Mouse (Mus musculus) CH12.LX (cell line): Measurements from ENCODE around the gene Kank1. TPM values are rescaled to one million over a fixed set of nuclear protein-coding genes. Genes with fewer than 3 reads are reported as not detected.

Source experiments
- DNase-seq: peaks from one replicate; pipeline ENCODE4 v3.0.0-alpha.2; 2013; ENCODE audit errors: extremely low read depth
- H3K27ac ChIP-seq: 2 replicates; pipeline ENCODE4 v1.5.1; 2012; ENCODE audit warnings: low read depth, mild to moderate bottlenecking, control low read depth, moderate library complexity; ENCODE audit not compliant: insufficient read depth
- H3K27me3 ChIP-seq: replicated peaks from 2 replicates; pipeline ENCODE3; 2012; ENCODE audit warnings: inconsistent platforms
- H3K36me3 ChIP-seq, 2 experiments: replicated peaks in 1 of 2; 2 replicates each; pipeline versions ENCODE3 to v1.6.1; 2012; ENCODE audit warnings: inconsistent platforms in 1 of 2, low read length in 1 of 2, mild to moderate bottlenecking in 1 of 2, mixed read lengths in 1 of 2, moderate library complexity in 1 of 2; ENCODE audit not compliant: control insufficient read depth in 1 of 2, insufficient read depth in 1 of 2
- H3K4me1 ChIP-seq, 2 experiments: 2 replicates each; pipeline ENCODE4 v1.6.1; 2012; ENCODE audit warnings: inconsistent platforms in 1 of 2, moderate library complexity in 1 of 2; ENCODE audit not compliant: insufficient read depth in 2 of 2, control insufficient read depth in 1 of 2
- H3K4me2 ChIP-seq: 2 replicates; pipeline ENCODE4 v1.6.1; 2012; ENCODE audit warnings: low read depth, mild to moderate bottlenecking, control low read depth; ENCODE audit not compliant: poor library complexity, insufficient read depth, severe bottlenecking
- H3K4me3 ChIP-seq, 3 experiments: fragments of 150-350 bp in 1 of 3; sonication (generic) in 1 of 3; replicated peaks in 1 of 3; 2 replicates each; pipeline versions ENCODE3 to v1.5.1; 2011 to 2012; ENCODE audit warnings: low read depth in 2 of 3, low read length in 2 of 3, mild to moderate bottlenecking in 2 of 3, moderate library complexity in 2 of 3, control low read depth in 1 of 3, improper control_type of control experiment in 1 of 3, inconsistent platforms in 1 of 3, mixed read lengths in 1 of 3; ENCODE audit not compliant: poor library complexity in 1 of 3
- H3K79me2 ChIP-seq: replicated peaks from 2 replicates; pipeline ENCODE4 v1.6.1; 2012; ENCODE audit warnings: mild to moderate bottlenecking, moderate library complexity; ENCODE audit not compliant: control insufficient read depth, poor library complexity, insufficient read depth, severe bottlenecking; ENCODE audit errors: extremely low read depth
- H3K9ac ChIP-seq: 2 replicates; pipeline ENCODE4 v1.6.1; 2012; ENCODE audit warnings: low read depth, mild to moderate bottlenecking, control low read depth, moderate library complexity; ENCODE audit not compliant: insufficient read depth
- H3K9me3 ChIP-seq: replicated peaks from 2 replicates; pipeline ENCODE3; 2012; ENCODE audit warnings: low read length, inconsistent platforms, mixed read lengths
- BHLHE40 ChIP-seq: IDR thresholded peaks from 2 replicates; pipeline ENCODE4 v1.6.1; 2011; ENCODE audit warnings: mild to moderate bottlenecking, low read depth, low read length, improper control_type of control experiment
- CTCF ChIP-seq, 2 experiments: IDR thresholded peaks in 1 of 2; conservative IDR thresholded peaks in 1 of 2; 2 replicates each; pipeline ENCODE4 v1.5.1; 2011 to 2012; ENCODE audit warnings: low read depth in 2 of 2, low read length in 2 of 2, improper control_type of control experiment in 1 of 2, inconsistent platforms in 1 of 2, mild to moderate bottlenecking in 1 of 2, moderate library complexity in 1 of 2
- E2F4 ChIP-seq: IDR thresholded peaks from 2 replicates; pipeline ENCODE4 v1.6.1; 2011; ENCODE audit warnings: low read depth, low read length, improper control_type of control experiment; ENCODE audit not compliant: insufficient replicate concordance
- ELF1 ChIP-seq: IDR thresholded peaks from 2 replicates; pipeline ENCODE4 v1.6.1; 2014; ENCODE audit warnings: low read depth, mild to moderate bottlenecking, inconsistent platforms, low read length, improper control_type of control experiment
- GABPA ChIP-seq: IDR thresholded peaks from 2 replicates; pipeline ENCODE4 v1.6.1; 2012; ENCODE audit warnings: low read depth, low read length, improper control_type of control experiment, inconsistent platforms; ENCODE audit not compliant: insufficient replicate concordance
- HCFC1 ChIP-seq: IDR thresholded peaks from 2 replicates; pipeline ENCODE4 v1.6.1; 2012; ENCODE audit warnings: low read depth, mild to moderate bottlenecking, inconsistent platforms, low read length, improper control_type of control experiment
- MAX ChIP-seq: IDR thresholded peaks from 2 replicates; pipeline ENCODE4 v1.6.1; 2011; ENCODE audit warnings: low read length, improper control_type of control experiment
- MXI1 ChIP-seq: IDR thresholded peaks from 2 replicates; pipeline ENCODE4 v1.6.1; 2011; ENCODE audit warnings: mild to moderate bottlenecking, low read depth, low read length, improper control_type of control experiment
- POLR2A ChIP-seq: IDR thresholded peaks from 2 replicates; pipeline ENCODE4 v1.6.1; 2011; ENCODE audit warnings: low read depth, mild to moderate bottlenecking, improper control_type of control experiment, low read length
- POLR2AphosphoS2 ChIP-seq: IDR thresholded peaks from 2 replicates; pipeline ENCODE4 v1.6.1; 2011; ENCODE audit warnings: low read depth, low read length, improper control_type of control experiment
- RAD21 ChIP-seq: IDR thresholded peaks from 2 replicates; pipeline ENCODE4 v1.6.1; 2011; ENCODE audit warnings: low read depth, mild to moderate bottlenecking, low read length, improper control_type of control experiment, moderate library complexity
- SIN3A ChIP-seq: IDR thresholded peaks from 2 replicates; pipeline ENCODE4 v1.6.1; 2012; ENCODE audit warnings: low read length, improper control_type of control experiment, inconsistent platforms
- SMC3 ChIP-seq: IDR thresholded peaks from 2 replicates; pipeline ENCODE4 v1.6.1; 2011; ENCODE audit warnings: low read depth, low read length, improper control_type of control experiment
- TCF12 ChIP-seq: IDR thresholded peaks from 2 replicates; pipeline ENCODE4 v1.6.1; 2014; ENCODE audit warnings: low read depth, mild to moderate bottlenecking, inconsistent platforms, low read length, improper control_type of control experiment
- USF2 ChIP-seq: conservative IDR thresholded peaks from 2 replicates; pipeline ENCODE4 v1.6.1; 2011; ENCODE audit warnings: low read depth, low read length, improper control_type of control experiment
- ZNF384 ChIP-seq: IDR thresholded peaks from 2 replicates; pipeline ENCODE4 v1.6.1; 2012; ENCODE audit warnings: low read depth, low read length, improper control_type of control experiment, inconsistent platforms
- dilution Hi-C: fragments of 300-500 bp; cut with MboI; formaldehyde crosslinking; loops from 2 replicates; pipeline ENCODE4 v1.14.3; 2020; ENCODE audit warnings: low sequenced_read_pairs; ENCODE audit not compliant: extremely low pct_unique_long_range_greater_than_20kb, extremely low pct_ligation_motif_present
- in situ Hi-C: fragments of 300-500 bp; cut with MboI; formaldehyde crosslinking; loops from 3 replicates; pipeline ENCODE4 v1.14.3; 2019; ENCODE audit warnings: low sequenced_read_pairs, low pct_ligation_motif_present, low pct_unique_long_range_greater_than_20kb, mixed read lengths
- polyA plus RNA-seq: library from polyadenylated mRNA; unstranded; fragments of >175 nt; gene quantifications from 2 replicates; pipeline ENCODE4 v1.2.1, GENCODE M21; 2012; ENCODE audit warnings: low read depth; ENCODE audit not compliant: insufficient read length
- total RNA-seq, 2 experiments: library from RNA; depleted of rRNA; stranded (reverse); fragments of 300-350 nt in 1 of 2; fragments of >200 nt in 1 of 2; gene quantifications; 2 replicates each; pipeline ENCODE4 v1.2.3; 2012 to 2014

Gene Kank1
- total and polyA plus RNA-seq, 3 experiments, result 0.10 to 0.13 (median 0.12) TPM

DNA sequence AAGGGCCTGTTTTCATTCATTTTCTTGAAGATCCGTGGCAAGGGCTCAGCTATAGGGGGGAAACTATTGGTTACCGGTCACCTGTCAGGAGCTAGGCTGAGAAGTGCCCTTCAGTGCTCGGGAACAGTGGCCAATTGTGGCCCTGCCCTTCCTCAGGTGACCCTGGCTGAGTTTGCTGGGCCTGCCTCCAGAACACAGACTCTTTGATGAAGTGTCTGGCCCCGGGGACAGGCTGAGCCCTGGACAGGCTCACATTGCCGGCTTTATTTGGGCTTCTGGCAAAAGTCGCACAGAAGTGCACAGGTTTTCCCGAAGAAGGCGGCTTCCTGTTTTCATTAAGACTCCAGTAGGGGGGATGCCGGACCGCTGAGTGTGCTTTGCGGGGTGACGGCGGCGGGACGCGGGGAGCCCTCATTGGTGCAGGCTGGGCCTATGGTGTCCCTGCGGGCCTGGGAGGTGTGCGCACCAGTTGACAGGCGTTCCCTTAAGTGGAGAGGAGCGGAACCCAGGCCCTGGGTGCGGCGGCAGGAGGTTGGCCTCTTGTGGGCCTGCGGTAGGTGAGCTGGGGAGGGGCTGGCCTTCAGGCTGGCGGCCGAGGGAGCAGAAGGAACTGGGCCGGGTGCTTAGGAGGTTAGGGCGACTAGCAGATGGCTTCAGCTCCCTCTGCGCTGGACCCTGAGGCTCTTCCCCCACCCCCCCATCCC is 169.9 kb downstream of the Kank1 start:
- H3K79me2 ChIP-seq, result no peaks in the 10 kb centered on the region

GRCm38 (mm10) chr19:25407185-25407886 is 170.6 kb downstream of the Kank1 start:
- H3K27ac ChIP-seq, result no peak overlapping the region
- dilution Hi-C loops, result no loop called here
- no peak for TF ChIP-seq MXI1
- TF ChIP-seq USF2, result no peak
- no peak for TF ChIP-seq CTCF (conservative IDR thresholded peaks at IDR 0.05 in 1 of 2, IDR thresholded peaks at IDR 0.05 in 1 of 2; ENCODE audit: low read depth in 2 of 2, low read length in 2 of 2)
- TF ChIP-seq SMC3, result no peak
- no peak for TF ChIP-seq POLR2AphosphoS2
- TF ChIP-seq E2F4, result no peak
- no peak for TF ChIP-seq MAX
- no peak for TF ChIP-seq TCF12
- TF ChIP-seq ELF1, result no peak
- no peak for TF ChIP-seq ZNF384
- no peak for TF ChIP-seq BHLHE40
- TF ChIP-seq RAD21, result no peak
- TF ChIP-seq SIN3A, result no peak
- no peak for TF ChIP-seq GABPA
- TF ChIP-seq HCFC1, result no peak
- TF ChIP-seq, all 38 proteins: peak for 0
- Histone ChIP-seq H3K9ac (no peak overlapping the region), H3K4me3 (no peak overlapping the region), H3K4me2 (no peak overlapping the region), H3K36me3 (no peaks in the 10 kb centered on the region), H3K79me2 (no peaks in the 10 kb centered on the region), H3K9me3 (no peaks in the 10 kb centered on the region), H3K4me1 (no peaks in the 10 kb centered on the region), H3K27me3 (no peaks in the 10 kb centered on the region)
- in situ Hi-C loops, result no loop called here
- DNase-seq, result no peak

More for the DNA sequence above, 169.9 kb downstream of the Kank1 start:
- no peak overlapping the region for H3K4me2 ChIP-seq
- H3K9me3 ChIP-seq, result no peaks in the 10 kb centered on the region
- no peak for DNase-seq
- no peak overlapping the region for H3K9ac ChIP-seq
- TF ChIP-seq POLR2A, result no peak
- no peaks in the 10 kb centered on the region for H3K36me3 ChIP-seq
- no peak overlapping the region for H3K4me3 ChIP-seq
- H3K27ac ChIP-seq, result no peak overlapping the region
- no peaks in the 10 kb centered on the region for H3K4me1 ChIP-seq
- no peaks in the 10 kb centered on the region for H3K27me3 ChIP-seq
- dilution Hi-C loops, result no loop called here
- in situ Hi-C loops, result no loop called here
